Mouse (Mus musculus) brain, embryonic 14.5 days (tissue): Measurements from ENCODE around the gene Alg9.

Experiments used
- CTCF ChIP-seq: fragments of 200-500 bp; IDR thresholded peaks from 2 replicates; pipeline ENCODE4 v1.5.1; 2012; ENCODE audit warnings: inconsistent platforms, mild to moderate bottlenecking, moderate library complexity, borderline replicate concordance; ENCODE audit not compliant: insufficient read depth, insufficient read length; ENCODE audit errors: extremely low read depth
- POLR2A ChIP-seq: fragments of 200-500 bp; IDR thresholded peaks from 2 replicates; pipeline ENCODE4 v1.6.1; 2012; ENCODE audit warnings: mild to moderate bottlenecking, inconsistent platforms, borderline replicate concordance; ENCODE audit not compliant: poor library complexity, insufficient read depth, insufficient read length, severe bottlenecking; ENCODE audit errors: extremely low read depth

- TF ChIP-seq CTCF (no peak), POLR2A (no peak)
Observed at GRCm38 (mm10) chr9:50742261-50742660, 32.6 kb upstream of the Alg9 start.
